Mouse (Mus musculus): ENCODE results near the gene Dvl2. TPM values are rescaled to one million over a fixed set of nuclear protein-coding genes. Genes with fewer than 3 reads are reported as not detected.

The Dvl2 gene
- polyA plus RNA-seq, 1 experiment from 2014 or later = 23.3 TPM

DNA sequence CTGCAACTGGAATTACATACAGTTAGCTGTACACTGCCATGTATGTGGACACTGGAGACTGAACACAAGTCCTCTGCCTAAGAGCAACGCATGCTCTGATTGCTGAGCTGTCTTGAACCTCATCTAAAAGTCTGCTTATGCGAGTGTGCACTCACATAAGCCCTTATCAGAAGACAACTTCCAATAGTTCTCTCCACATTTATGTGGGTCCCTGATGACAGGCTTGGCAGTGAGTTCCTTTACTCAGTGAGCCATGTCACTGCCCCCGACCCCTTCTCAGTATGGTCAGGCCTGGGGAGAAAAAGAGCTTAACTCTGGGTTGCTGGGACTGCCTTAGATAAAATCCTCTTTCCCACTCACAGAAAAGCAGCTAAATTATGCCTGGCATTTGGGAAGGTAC lies 16.3 kb downstream of the Dvl2 start, which contains the start of gene Dlg4:
Gene Dlg4, plus strand, starts transcription at position 274 of the 400 bp plus-strand sequence.
- peak within 1 kb of the TSS; percentile 67 for H3K4me3 ChIP-seq (ENCODE audit: low read depth, low read length)
- DNase-seq (ENCODE audit: low spot score) = no peak
- WGBS = 63% methylated on average over 3 of the region's 3 CpGs

DNA sequence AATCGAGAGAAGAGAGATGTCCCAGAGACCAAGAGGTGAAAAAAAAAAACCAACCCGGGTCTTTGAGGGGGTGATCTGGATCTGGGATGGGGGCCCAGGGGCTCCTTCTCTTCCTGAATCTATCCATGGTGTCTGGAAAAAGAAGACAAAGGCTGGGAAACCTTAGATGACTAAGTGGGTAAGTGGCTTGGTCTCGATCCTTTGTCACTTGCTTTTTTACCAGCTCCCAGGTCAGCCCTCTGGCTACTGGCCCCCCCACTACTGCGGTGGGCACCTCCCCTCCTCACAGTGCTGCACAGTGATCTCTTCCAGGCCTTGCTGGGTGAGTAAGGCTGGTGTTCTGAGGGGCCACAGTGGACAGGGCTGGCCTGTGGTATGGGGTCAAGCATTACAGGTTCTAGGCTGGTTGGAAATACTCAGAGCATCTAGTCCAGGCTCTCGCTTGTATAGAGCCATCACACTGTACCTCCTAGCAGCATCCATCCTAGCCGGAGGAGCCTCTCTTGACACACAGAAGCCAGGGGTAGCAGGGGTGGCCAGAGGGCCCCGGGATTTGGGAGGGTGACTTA lies 16.9 kb downstream of the Dvl2 start:
- WGBS = 51% methylated on average over 7 of the region's 7 CpGs
- H3K4me1 ChIP-seq (replicated peaks; ENCODE audit: control insufficient read depth, insufficient read depth, low read length) = peaks cover 46% of the 10 kb centered on the region
- H3K27me3 ChIP-seq (replicated peaks; ENCODE audit: control insufficient read depth, insufficient read depth, low read length) = no peaks in the 10 kb centered on the region
- peak overlapping the region; percentile 19; the same call in 1 of the 2 replicates for H3K27ac ChIP-seq (ENCODE audit: low read depth, low read length)
- no peak overlapping the region for H3K9ac ChIP-seq (ENCODE audit: low read depth, low read length)
- ATAC-seq (replicated peaks; ENCODE audit: low FRiP score) (no peak), DNase-seq (ENCODE audit: low spot score) (no peak)
- peak overlapping the region; percentile 12; the same call in 1 of the 2 replicates for H3K4me3 ChIP-seq (ENCODE audit: low read depth, low read length)
- peak overlapping the region; percentile 81 for H3K4me2 ChIP-seq
- peaks cover 11% of the 10 kb centered on the region for H3K36me3 ChIP-seq (ENCODE audit: control insufficient read depth, insufficient read depth, low read length)
- H3K9me3 ChIP-seq (ENCODE audit: control insufficient read depth, low read length) = no peaks in the 10 kb centered on the region

More for the DNA sequence above, 16.3 kb downstream of the Dvl2 start, which contains the start of gene Dlg4:
- no peak for ATAC-seq (replicated peaks; ENCODE audit: low FRiP score)
- Histone ChIP-seq H3K27ac (ENCODE audit: low read depth, low read length) (peak within 1 kb of the TSS; percentile 19; the same call in 1 of the 2 replicates), H3K9ac (ENCODE audit: low read depth, low read length) (peak within 1 kb of the TSS; percentile 71; the same call in 1 of the 2 replicates), H3K4me2 (peak within 1 kb of the TSS; percentile 85), H3K9me3 (ENCODE audit: control insufficient read depth, low read length) (no peaks in the 10 kb centered on the region), H3K36me3 (ENCODE audit: control insufficient read depth, insufficient read depth, low read length) (peaks cover 17% of the 10 kb centered on the region), H3K4me1 (replicated peaks; ENCODE audit: control insufficient read depth, insufficient read depth, low read length) (peaks cover 42% of the 10 kb centered on the region), H3K27me3 (replicated peaks; ENCODE audit: control insufficient read depth, insufficient read depth, low read length) (no peaks in the 10 kb centered on the region)

DNA sequence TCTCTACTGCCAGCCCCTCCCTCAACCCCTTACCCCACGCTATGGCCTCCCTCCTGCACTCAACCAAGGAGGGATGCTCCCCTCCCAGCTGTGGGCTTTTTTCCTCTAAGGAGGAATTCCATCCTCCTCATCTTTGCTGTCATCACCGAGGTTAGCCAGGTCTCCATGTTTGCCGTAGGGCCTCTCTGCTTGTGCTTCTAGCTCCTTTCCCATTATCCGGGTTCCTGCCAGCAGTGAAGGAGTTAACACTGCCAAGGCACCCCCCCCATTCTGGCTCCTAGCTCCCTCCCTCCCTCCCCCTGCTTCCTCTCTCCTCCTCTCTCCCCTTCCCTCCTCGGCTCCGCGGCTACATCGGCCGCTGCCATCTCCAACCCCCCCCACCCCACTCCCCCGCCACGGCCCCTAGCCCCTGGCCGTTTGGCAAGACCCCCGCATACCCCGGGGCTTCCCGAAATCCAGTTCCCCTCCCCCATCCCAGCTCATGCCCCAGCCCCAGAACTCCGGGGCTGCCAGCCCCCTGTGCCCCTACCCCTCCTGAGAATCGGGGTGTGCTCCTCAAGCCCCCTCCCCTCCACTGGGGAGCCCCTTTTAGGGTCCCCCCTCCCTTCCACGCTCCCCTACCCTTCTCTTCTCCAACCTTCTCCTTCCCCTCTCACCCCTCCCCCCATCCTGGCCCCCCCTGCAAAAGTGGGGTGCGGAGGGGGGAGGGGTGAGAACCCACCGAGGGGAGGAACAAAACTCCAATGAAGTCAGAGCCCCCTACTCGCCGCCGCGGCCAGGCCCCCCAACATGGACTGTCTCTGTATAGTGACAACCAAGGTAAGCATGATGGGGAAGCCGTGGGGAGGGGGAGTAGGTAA lies 18.0 kb downstream of the Dvl2 start:
- no peak for DNase-seq (ENCODE audit: low spot score)
- Histone ChIP-seq H3K27me3 (replicated peaks; ENCODE audit: control insufficient read depth, insufficient read depth, low read length) (no peaks in the 10 kb centered on the region), H3K4me3 (ENCODE audit: low read depth, low read length) (peak overlapping the region; percentile 67), H3K9ac (ENCODE audit: low read depth, low read length) (peak overlapping the region; percentile 71), H3K4me1 (replicated peaks; ENCODE audit: control insufficient read depth, insufficient read depth, low read length) (peaks cover 48% of the 10 kb centered on the region), H3K9me3 (ENCODE audit: control insufficient read depth, low read length) (no peaks in the 10 kb centered on the region), H3K36me3 (ENCODE audit: control insufficient read depth, insufficient read depth, low read length) (peaks cover 3% of the 10 kb centered on the region; the same call in 1 of the 2 replicates), H3K4me2 (peak overlapping the region; percentile 81), H3K27ac (ENCODE audit: low read depth, low read length) (peak overlapping the region; percentile 73)
- ATAC-seq (replicated peaks; ENCODE audit: low FRiP score) = no peak
- WGBS = 2% methylated on average over 23 of the region's 25 CpGs

DNA sequence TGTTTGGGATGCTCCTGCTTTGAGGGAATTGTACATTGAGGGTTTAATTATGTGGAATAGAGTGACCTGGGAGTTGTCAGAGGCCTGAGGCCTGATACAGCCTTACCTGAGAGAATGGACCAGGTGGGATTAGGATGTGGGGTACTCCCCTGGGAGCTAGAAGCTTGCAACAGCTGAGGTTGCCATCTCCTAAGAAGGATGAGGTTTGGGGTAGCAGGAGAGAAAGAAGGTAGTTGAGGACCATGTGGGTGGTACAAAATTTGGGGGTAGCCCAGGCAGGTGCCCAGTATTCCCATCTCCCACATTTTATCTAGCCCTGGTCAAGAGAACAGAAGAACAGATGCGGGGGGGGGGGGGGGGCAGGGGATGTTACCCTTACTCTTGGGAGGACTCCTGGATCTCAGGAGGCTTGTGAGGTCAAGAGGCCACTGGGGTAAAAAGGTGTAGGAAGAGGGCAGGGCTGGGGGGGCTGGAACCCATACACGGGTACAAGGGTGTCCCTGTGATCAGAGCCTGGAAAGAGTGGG lies 19.2 kb downstream of the Dvl2 start:
- DNase-seq (ENCODE audit: low spot score) (no peak), ATAC-seq (replicated peaks; ENCODE audit: low FRiP score) (no peak)
- no peaks in the 10 kb centered on the region for H3K36me3 ChIP-seq (ENCODE audit: control insufficient read depth, insufficient read depth, low read length)
- H3K27me3 ChIP-seq (replicated peaks; ENCODE audit: control insufficient read depth, insufficient read depth, low read length) = no peaks in the 10 kb centered on the region; the same call in 1 of the 2 replicates
- H3K9me3 ChIP-seq (ENCODE audit: control insufficient read depth, low read length) = no peaks in the 10 kb centered on the region
- H3K27ac ChIP-seq (ENCODE audit: low read depth, low read length) = peak overlapping the region; percentile 74; the same call in 1 of the 2 replicates
- peak overlapping the region; percentile 67 for H3K4me3 ChIP-seq (ENCODE audit: low read depth, low read length)
- peaks cover 50% of the 10 kb centered on the region for H3K4me1 ChIP-seq (replicated peaks; ENCODE audit: control insufficient read depth, insufficient read depth, low read length)
- H3K4me2 ChIP-seq = peak overlapping the region; percentile 81
- WGBS = 28% methylated on average over 2 of the region's 2 CpGs
- H3K9ac ChIP-seq (ENCODE audit: low read depth, low read length) = peak overlapping the region; percentile 38; the same call in 1 of the 2 replicates

DNA sequence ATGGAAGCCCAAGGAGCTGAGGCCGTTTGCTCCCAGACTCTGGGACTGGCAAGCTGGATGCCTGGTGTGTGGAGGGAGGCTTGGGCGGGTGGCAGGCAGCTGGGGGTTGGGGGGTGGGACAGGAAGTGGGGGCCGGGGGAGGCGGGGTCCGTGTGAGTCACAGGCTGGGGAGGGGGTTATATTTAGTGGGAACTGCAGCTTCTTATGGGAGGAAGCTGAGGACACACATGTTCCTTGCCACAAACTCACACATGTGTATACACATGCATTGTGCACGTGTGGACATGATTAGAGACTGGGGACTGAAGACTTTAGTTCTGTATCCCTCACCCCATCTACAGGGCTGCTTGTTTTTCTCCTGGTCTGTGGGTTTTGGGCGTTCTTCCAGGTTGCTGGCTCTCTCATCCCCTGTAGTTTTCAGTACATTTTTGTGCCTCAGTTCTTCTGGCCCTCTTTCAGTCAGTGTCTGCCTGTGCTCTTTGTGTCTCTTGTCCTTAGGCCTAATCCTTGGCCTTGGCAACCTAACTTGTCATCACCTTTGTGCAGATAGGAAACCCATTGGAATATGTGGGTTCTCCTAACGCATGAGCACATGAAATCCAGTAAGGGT lies 19.7 kb downstream of the Dvl2 start:
- Histone ChIP-seq H3K36me3 (ENCODE audit: control insufficient read depth, insufficient read depth, low read length) (no peaks in the 10 kb centered on the region), H3K4me3 (ENCODE audit: low read depth, low read length) (peak overlapping the region; percentile 67), H3K9ac (ENCODE audit: low read depth, low read length) (peak overlapping the region; percentile 30; the same call in 1 of the 2 replicates), H3K9me3 (ENCODE audit: control insufficient read depth, low read length) (no peaks in the 10 kb centered on the region), H3K27me3 (replicated peaks; ENCODE audit: control insufficient read depth, insufficient read depth, low read length) (no peaks in the 10 kb centered on the region; the same call in 1 of the 2 replicates), H3K4me2 (peak overlapping the region; percentile 81), H3K27ac (ENCODE audit: low read depth, low read length) (peak overlapping the region; percentile 74), H3K4me1 (replicated peaks; ENCODE audit: control insufficient read depth, insufficient read depth, low read length) (peaks cover 47% of the 10 kb centered on the region)
- no peak for DNase-seq (ENCODE audit: low spot score)
- ATAC-seq (replicated peaks; ENCODE audit: low FRiP score) = no peak
- WGBS = 13% methylated on average over 8 of the region's 8 CpGs

DNA sequence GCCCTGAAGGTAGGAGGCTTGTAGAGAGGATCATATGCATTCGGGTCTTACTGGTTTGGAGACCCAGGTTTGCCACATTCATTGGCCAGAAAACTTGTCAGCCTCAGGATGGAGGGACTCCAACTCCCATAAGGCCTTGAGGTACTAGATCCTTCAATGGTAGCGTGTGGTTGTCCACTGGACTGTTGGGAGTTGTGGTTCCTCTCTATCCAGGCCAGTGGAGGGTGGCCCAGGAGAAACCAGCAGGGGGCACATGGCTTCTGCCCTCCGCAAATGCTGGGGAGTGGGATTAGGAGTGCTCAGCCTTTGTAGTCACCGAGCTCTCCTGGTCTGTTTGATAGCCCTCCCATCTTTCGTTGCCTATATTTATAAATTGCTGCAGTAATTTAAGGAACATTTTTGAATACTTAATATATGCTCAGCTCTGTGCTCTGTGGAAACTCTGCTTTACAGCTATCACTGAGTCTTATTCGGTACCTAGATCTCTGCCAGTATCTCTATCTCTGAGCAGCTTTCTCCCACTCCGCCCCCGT lies 20.4 kb downstream of the Dvl2 start:
- Histone ChIP-seq H3K27me3 (replicated peaks; ENCODE audit: control insufficient read depth, insufficient read depth, low read length) (no peaks in the 10 kb centered on the region; the same call in 1 of the 2 replicates), H3K4me3 (ENCODE audit: low read depth, low read length) (peak overlapping the region; percentile 66), H3K4me1 (replicated peaks; ENCODE audit: control insufficient read depth, insufficient read depth, low read length) (peaks cover 47% of the 10 kb centered on the region), H3K4me2 (peak overlapping the region; percentile 81), H3K9me3 (ENCODE audit: control insufficient read depth, low read length) (no peaks in the 10 kb centered on the region), H3K9ac (ENCODE audit: low read depth, low read length) (peak overlapping the region; percentile 46), H3K27ac (ENCODE audit: low read depth, low read length) (peak overlapping the region; percentile 67), H3K36me3 (ENCODE audit: control insufficient read depth, insufficient read depth, low read length) (no peaks in the 10 kb centered on the region)
- no peak for DNase-seq (ENCODE audit: low spot score)
- ATAC-seq (replicated peaks; ENCODE audit: low FRiP score) = peak; percentile 85
- under 1% methylated on average over 8 of the region's 8 CpGs for WGBS

DNA sequence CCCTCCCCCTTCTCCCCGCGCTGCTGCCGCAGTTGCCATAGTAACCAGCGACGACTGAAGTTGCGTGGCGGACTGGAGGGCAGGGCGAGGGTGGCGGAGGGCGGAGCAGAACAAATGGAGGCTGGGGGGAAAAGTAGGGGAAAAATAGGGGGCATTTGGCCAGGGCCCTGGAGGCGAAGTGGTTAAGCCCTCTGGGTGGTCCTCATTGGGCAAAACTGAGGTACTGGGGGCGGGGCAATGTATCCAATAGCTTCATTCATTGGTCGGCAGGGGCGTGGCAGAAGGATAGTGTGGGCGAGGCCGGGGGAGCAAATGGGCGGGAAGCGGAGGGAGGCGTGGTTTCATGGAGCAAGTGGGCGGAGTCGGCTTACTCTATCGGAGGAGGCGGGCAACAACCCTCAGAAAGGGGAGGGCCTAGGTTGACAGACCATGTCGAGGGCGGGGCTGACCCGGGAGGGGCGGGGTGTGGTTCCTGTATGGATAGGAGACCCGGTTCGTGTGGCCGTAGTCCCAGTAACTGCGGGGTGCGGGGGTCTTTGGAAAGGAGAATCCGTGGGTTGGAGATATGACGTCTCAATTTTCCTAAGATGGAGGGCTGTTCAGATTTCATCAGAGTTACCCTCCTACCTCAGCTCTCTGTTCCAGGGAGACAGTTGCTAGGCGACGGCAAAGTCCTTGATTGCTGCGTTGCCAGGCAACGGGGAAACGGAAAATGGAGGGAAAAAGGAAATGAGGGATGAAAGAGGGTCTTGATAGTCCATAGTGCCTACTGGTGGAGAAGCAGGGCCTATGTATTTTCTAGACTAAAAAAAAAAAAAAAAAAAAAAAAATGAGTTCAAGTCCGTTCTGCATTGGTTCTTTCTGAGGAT lies 21.1 kb downstream of the Dvl2 start:
- H3K36me3 ChIP-seq (ENCODE audit: control insufficient read depth, insufficient read depth, low read length) = no peaks in the 10 kb centered on the region
- ATAC-seq (replicated peaks; ENCODE audit: low FRiP score) (peak; percentile 86), DNase-seq (ENCODE audit: low spot score) (peak; percentile 99)
- no peaks in the 10 kb centered on the region; the same call in 1 of the 2 replicates for H3K27me3 ChIP-seq (replicated peaks; ENCODE audit: control insufficient read depth, insufficient read depth, low read length)
- peak overlapping the region; percentile 46 for H3K9ac ChIP-seq (ENCODE audit: low read depth, low read length)
- peak overlapping the region; percentile 66 for H3K4me3 ChIP-seq (ENCODE audit: low read depth, low read length)
- H3K4me2 ChIP-seq = peak overlapping the region; percentile 81
- H3K27ac ChIP-seq (ENCODE audit: low read depth, low read length) = peak overlapping the region; percentile 67
- no peaks in the 10 kb centered on the region for H3K9me3 ChIP-seq (ENCODE audit: control insufficient read depth, low read length)
- 3% methylated on average over 40 of the region's 40 CpGs for WGBS
- H3K4me1 ChIP-seq (replicated peaks; ENCODE audit: control insufficient read depth, insufficient read depth, low read length) = peaks cover 54% of the 10 kb centered on the region
